Mouse (Mus musculus) retina, postnatal 1 day (tissue): ENCODE measurements around the gene Nipa2.
A peak's percentile ranks its signal among the peaks of the same experiment; 100 is the strongest.
"Not testable (repeated sequence)": the region's sequence is repeated elsewhere in the genome, so short reads cannot be mapped to it uniquely, and the experiment has no call there.

Experiments
- DNase-seq: peaks from one replicate; pipeline ENCODE4 v3.0.0-alpha.2; 2012

Nipa2 gene

DNA sequence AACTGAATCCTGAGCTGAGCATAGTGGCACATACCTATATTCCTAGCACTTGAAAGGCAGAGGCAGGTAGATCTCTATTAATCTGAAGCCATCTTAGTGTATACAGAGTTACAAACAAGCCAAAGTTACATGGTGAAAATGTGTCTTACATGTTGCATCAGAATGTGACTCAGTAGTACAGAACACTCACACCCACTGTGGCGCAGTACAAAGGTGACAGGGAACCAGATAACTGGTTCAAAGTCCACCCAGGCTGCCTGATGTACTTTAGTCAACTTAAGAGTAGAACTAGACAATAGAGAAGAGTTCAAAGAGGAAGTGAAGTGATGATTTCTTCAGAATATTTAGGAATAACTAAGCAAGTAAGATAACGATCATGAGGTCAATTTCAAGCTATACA lies 27.3 kb downstream of the Nipa2 start:
- no peak for DNase-seq

DNA sequence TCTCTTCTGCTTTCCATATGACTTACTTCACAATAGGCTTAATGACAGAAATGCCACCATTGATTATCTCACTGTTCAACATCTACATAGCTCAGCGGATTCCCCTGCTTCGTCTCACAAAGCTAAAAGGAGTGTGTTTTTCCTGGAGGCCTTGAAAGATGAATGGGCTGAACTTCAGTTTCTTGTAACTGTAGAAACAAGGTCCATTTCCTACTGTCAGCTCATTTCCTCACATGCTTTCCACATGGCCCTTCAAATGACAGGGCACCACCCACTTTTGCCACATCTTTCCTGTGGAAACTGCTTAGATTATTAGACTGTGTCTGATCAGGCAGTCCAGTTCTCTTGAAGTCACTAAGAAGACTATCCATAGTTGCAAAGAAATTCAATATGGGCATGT lies 33.6 kb downstream of the Nipa2 start:
- no peak for DNase-seq

DNA sequence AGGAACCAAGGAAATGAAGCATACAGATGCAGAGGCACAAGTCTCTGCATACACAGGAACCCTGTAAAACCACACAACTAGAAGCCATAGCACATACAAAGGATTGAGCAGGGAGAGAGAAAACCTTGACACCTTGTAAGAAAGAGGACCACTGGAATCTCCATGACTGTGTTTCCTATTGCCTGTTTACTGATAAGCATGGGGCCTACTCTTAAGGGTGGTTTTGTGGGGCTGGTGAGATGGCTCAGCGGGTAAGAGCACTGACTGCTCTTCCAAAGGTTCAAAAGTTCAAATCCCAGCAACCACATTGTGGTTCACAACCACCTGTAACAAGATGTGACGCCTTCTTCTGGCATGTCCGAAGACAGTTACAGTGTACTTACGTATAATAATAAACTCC lies 35.0 kb downstream of the Nipa2 start:
- DNase-seq: no peak

DNA sequence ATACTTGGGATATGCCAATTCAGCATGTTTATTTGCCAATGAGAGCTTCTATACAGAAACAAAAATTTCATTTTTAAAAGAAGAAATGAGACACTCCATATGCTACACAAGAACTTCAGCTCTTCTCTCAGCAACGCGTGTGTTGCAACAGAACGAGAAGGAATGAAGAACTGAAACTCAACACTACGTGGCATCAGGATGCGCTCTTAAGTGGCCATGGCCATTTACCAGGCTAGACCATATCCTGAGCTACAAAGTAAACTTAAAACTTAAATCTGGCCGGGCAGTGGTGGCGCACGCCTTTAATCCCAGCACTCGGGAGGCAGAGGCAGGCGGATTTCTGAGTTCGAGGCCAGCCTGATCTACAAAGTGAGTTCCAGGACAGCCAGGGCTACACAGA lies 43.9 kb downstream of the Nipa2 start:
- not testable (repeated sequence) for DNase-seq

DNA sequence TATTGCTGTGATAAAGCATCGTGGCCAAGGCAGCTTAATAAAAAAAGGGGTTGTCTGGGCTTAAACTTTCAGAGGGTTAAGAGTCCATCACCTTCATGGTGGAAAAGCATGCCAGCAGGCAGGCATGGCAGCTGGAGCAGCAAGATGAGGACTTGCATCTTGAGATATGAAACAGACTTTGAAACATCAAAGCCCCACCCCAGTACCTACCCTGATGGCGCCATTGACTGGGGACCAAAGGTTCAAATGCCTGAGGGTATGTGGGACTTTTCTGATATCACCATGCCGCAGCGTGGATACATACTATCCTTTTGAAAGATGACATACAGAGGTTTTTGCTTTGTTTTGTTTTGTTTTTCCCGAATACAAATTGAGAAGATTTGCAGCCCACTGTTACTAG lies 50.2 kb downstream of the Nipa2 start:
- DNase-seq: no peak

DNA sequence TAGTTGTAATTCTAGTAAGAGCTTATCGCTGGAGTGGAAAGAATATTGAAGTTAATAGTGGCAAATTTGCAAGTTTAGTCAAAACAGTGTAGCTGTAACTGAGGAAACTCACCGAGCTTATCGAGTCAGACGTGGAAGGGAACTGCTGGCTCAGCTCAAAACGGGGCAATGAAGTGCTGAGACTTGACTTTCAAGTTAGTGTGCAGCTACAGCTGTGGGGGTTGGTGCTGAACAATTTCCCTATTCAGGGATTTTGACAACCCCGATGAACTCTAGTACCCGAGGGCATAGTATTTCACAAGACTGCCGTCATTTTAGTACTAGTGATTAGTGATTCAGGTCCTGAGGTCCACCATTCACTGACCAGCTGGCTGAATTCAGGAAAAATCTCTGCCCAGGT lies 50.9 kb downstream of the Nipa2 start:
- DNase-seq: no peak

DNA sequence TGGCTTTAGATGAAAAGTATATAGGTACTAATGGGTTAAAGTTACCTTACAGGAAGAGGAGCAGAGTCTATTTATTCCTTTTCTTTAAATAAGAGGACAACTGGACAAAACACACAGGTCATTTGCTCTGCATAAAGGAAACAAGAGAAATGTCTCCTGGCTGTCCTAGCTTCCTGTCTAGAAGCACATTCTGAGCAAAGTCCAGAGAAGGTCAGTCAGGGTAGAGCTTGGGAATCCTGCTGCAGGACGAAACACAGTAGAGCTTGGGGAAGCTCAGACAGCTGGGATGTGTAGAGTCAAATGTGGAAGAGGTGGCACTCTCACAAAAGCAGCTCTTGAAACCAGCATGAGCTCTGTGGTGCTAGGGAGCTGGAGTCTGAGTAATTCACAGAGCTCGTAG lies 51.9 kb downstream of the Nipa2 start:
- no peak for DNase-seq

DNA sequence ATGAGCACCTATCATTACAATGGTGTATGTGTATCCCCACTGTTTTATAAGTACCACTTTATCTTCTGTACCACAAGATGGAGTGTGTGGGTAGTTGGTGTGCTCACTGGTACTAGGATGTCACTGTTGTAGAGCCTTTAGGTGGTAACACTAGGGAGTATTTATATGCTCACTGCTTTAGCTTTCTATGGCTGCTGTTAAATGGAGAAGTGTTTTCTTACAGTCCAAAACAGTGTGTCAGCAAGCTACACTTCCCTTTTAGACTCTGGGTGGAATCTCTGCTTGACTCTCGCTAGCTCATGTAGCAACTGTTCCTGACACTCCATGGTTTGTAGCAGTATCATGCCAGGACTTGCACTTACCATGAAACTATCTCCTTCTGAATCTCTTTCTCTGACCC lies 52.8 kb downstream of the Nipa2 start:
- no peak for DNase-seq

DNA sequence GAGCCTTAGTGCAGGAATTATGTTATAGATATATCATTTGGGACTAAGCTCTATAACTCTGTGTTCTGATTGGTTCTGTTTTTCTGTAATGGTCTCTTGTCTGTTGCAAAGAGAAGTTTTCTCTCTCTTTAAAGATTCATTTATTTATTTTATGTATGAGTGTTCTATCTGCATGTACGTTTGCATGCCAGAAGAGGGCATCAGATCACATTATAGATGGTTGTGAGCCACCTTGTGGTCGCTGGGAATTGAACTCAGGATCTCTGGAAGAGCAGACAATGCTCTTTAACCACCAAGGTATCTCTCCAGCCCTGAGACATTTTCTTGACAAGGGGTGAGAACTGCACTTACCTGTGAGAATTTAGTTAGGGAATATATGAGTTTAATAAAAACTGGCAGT lies 56.8 kb downstream of the Nipa2 start:
- DNase-seq: no peak

DNA sequence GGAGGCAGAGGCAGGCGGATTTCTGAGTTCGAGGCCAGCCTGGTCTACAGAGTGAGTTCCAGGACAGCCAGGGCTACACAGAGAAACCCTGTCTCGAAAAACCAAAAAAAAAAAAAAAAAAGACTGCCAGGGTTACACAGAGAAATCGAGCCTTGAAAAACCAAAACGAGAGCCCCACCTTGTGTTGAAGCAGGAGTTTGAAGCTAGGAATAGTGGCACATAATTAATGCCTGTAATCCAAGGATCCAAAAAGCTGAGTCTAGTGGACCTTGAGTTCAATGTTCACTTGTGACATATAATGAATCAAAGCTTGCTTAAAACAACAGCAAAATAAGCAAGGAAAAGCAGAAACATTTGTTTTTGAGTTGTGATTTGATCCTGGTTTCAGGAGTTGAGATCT lies 58.5 kb downstream of the Nipa2 start:
- DNase-seq: no peak

DNA sequence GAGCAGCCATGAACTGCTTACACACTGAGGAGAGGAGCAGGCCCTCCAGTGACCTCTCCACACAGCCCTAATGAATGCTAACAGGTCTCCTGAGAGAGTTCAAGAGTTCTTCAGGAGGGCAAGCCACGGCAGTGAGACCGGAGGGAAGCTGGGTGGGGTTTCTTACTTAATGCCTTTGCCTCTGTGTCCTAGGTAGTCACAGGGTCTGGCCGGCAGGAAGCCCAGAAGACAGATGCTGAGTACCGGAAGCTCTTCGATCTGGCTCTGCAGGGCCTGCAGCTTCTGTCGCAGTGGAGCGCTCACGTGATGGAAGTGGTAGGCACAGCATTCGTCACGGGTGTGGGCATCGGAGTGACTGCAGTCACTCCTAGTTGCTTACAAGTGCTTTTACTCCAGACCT lies 70.5 kb downstream of the Nipa2 start:
- no peak for DNase-seq

DNA sequence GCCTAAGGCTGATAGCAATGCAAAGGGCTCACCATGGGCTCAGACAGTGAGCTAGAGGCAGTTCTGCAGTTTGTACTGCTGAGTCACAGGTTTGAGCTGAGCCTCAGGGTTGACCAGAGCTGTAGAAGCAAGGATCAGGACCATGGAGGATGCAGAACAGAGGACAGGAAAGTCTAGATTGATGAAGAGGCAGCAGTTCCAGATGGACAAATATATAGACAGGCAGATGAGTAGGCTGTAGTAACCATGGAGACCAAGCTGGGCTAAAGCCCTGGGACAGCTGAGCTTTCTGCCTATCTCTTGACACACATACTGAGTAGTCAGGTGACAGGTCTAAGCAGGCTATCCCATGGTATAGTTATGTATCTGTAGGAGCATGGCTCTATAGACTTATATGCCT lies 71.5 kb downstream of the Nipa2 start:
- peak; percentile 17 for DNase-seq

DNA sequence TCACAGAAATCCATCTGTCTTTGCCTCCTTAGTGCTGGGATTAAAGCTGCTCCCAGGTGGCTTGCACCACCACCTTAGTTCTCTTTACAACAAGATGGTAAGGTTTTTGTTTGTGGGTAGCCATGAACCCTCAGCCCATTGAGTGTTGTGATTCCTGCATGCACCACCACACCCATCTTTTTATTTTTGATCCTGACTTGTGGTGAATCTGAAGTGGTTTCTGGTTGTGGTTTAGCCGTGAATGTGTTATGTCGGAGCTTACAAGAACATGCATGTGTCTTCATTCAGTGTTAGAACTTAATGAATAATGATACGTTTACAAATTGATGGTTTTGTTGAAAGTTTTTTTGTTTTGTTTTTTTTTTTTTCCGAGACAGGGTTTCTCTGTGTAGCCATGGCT lies 72.3 kb downstream of the Nipa2 start:
- no peak for DNase-seq

DNA sequence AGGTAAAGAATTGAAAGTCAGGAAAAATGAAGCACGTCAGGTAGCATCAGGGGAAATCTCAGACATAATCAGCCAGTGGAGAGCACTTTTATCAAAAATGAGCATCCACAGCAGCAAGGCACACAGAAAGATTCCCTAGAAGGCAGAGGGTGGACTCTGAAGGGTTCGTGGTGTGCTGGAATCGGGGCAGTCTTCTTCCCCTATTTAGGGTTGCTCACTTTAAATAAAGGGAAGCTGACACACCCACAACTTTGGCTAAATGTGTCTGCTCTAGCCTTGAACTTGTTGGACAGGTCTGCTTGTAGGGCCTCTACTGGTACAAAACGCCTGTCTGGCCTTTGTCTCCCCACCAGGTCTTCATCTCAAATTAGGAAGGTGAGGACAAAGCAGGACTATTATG lies 73.7 kb downstream of the Nipa2 start:
- no peak for DNase-seq
